Mouse (Mus musculus) layer of hippocampus, adult 11-12 months (tissue): ENCODE measurements around the gene Borcs5.
A peak's percentile ranks its signal among the peaks of the same experiment; 100 is the strongest.

Experiments
- DNase-seq: peaks from one replicate; pipeline ENCODE4 v3.0.0; 2022; ENCODE audit warnings: low spot score

The Borcs5 gene

DNA sequence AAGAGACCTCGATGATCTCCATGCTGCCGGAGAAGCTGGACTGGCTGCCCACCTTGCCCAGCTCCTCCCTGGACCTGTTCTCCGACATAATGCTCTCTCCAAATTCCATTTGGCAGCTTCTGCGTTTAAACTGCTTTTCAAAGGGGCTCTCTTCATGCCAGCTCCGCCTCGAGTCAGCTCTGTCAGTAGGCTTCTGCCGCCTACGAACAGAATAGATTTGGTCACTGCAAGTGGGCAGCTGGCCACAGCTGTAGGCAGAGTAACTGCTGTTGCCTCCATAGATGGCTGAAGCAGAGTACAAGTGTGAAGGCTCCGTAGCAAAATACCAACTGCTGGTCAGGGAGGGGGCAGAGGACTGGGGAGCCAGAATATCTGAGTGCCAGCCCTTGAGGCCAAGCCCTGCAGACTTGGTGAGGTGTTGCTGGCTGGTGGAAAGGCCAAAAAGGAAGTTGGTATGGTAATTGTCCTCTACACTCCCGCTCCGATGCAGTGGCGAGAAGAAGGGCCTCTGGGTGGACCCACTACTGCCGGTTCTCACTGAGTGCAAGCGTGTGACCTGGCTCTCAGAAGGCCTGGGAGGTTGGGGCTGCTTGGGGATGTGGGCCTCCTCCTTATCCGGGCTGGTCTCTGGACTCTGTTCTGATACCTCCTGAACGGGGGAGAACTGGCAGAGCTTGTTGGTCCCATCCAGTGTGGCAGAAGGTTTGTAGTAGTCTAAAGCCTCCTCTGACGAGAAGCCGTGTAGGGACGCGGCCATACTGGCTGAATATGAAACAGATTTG, 78.8 kb downstream of the Borcs5 start:
- DNase-seq = peak; percentile 29

DNA sequence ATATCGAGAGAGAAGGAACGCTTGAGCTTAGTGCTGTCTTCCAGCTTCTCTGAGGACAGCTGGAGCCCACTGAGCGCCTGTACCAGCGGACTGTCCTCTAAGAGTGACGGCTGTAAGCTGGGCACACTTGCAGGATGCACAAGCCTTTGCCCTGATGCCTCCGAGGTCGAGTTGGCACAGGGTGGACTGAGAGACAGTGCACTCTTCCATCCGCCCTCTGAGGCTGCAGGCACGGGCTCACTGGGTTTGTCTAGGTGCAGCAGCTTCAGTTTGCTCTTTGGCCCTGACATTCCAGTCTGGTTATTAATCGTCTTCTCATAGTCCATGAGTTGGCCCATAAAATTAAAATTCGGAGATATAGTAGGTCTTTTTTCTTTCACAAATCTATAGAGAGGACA, 79.4 kb downstream of the Borcs5 start:
- no peak for DNase-seq

DNA sequence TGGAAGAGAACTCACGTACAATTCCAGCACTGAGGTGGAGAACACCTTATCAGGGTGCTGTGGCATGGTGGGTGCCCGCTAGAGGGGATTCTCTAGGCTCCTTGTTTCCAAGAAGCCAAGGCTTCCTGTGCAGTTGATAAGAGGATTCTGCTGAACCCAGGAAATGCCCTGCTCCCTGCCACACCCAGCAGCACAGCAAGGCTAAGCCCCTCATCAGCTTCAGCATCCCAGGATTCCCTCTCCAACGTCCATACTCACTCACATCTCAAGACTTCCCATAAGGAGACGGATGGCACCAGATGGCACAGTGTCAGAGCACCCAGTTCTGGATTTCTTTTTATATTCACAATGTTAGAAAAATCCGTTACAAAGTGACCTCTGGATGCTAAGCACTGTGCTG, 79.8 kb downstream of the Borcs5 start:
- no peak for DNase-seq

DNA sequence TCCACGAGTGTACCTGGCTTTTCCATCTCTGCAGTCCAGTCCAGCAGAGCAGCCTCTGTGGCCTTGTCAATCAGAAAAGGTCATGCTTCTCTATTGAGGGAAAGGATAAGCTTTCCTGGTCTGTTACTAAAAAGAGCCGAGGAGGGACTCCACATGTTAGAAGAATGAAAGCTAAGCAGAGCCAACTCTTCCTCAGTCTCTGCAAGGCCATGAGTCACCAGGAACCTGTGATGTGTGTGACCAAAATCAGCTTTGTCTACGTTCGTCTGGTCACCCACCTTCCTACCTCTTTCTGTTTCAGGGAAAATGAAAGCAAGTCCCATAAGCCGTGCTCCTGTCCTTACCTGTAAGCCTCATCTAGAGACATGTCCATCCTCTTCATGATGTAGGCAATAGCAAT, 80.8 kb downstream of the Borcs5 start:
- DNase-seq = no peak

DNA sequence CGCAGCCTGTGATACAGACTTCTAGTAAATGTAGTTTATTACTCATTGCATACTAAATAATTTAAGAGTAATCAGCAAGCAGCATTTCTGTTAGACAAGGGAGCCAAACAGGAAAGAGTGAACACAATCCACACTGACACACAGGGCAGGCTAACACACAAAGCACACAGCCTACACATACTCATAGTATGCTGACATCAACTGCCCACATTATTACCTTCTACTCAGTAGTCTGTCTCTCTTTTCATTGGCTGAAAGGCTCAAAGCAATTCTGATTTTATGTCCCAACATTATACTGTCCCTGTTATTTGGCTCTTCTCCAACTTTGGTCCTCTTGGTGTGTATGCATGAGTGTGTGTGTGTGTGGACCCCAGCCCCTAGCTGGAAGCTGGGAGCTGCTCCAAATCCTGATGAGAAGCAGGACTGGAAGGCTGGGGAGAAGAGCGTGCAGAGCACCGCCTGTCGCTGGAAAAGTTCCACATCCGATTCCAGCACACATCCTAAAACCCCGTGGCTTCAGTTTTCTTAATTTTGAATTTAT, 82.5 kb downstream of the Borcs5 start:
- no peak for DNase-seq

DNA sequence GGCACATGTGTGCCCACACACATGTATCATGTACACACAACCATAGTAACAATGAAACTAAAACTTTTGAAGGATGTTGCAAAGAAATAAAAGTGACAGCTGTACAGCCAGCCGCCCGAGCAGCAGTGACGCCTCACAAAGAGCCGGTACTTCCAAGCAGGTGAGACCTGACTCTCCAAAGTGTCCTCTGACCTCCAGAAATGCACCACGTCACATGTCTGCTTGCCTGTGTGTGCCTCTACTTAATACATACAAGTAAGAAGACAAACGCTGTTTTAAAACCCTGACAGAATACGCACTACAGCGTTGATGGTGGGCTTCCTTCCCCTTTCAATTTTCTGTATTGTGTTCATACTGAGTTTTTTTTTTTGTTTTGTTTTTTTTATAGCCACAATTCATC, 83.6 kb downstream of the Borcs5 start:
- DNase-seq = no peak

DNA sequence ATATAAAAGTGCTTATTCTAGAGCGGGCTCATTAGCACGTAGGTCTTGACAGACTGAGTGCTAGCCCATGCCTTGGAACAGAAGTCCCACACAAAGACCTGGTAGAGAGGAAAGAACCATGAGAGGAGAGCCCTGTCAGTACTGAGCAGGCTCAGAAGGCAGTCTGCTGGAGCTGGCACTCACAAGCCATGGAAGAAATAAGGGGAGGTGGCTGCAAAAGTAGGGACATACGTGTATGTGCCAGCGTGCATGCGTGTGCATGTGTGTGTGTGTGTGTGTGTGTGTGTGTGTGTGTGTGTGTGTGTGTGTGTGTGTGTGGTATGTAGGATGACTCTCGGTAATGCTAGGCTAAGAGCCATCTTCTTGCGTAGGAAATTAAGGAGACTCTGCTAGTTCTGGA, 84.0 kb downstream of the Borcs5 start:
- no peak for DNase-seq

DNA sequence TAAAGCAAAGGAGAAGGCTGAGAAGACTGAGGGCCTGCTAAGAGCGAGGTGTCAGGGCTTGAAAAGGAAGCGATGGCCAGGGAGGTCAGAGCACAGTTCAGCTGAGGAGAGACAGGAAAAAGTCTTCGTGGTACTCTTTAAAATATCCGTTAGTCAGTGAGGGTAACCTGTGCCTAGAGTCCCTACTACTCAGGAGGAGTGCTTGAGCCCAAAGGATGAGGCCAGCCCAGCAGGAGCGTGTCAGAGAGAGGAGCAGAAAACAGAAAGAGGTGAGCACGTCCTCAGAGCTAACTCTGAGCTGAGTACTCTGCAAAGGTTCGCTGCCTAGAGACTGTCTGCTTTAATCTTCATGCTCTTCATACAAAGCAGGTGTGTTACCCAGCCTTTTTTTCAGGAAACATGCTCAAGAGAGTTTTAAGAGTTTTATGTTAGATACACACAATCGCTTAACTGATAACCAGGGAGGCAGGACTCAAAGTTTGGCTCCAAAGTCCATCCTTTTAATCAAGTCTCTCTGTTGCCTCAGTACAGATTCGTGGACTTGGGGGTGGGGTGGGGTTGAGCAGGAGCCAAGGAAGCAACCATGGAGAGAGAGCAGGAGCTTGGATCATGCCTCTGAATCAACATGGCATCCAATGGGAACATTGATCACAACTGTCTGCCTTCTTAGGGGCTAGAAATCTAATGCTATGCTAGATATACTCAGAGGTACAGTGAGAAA, 84.7 kb downstream of the Borcs5 start:
- DNase-seq = no peak

DNA sequence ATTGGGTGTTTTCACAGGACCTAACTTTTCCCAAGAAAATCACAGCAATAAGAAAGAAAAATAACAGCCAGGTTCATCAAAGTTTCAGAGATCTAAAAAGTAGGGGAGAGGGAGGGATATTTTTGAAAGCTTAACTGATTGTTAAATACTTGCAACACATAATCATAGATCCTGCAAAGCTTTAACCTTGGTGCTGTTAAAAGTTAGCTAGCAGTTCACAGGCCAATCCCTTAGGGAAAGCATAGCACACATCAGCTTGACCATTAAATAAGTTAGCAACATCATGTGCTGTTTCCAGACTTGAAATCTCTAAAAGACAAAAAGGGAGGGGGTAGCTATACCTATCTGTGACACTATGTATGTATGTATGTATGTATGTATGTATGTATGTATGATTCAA, 86.1 kb downstream of the Borcs5 start:
- DNase-seq = no peak

DNA sequence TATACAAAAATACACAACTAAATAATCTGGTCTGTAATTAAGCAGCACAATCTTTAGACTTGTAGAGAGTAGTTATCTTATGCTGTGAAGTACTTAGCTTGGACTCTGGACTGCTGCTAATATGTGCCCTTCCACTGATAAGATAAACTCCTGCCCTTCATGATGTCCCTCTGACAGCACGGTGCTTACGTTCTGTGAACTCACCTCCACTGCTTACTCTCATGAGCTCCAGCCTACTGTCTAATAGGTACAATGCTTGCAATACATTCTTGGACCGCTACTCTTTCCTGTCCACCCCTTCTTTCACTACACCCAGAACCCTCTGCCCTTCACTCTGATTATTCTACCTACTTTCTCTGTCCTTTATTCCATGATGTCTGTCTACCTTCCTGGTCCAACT, 91.7 kb downstream of the Borcs5 start:
- no peak for DNase-seq

DNA sequence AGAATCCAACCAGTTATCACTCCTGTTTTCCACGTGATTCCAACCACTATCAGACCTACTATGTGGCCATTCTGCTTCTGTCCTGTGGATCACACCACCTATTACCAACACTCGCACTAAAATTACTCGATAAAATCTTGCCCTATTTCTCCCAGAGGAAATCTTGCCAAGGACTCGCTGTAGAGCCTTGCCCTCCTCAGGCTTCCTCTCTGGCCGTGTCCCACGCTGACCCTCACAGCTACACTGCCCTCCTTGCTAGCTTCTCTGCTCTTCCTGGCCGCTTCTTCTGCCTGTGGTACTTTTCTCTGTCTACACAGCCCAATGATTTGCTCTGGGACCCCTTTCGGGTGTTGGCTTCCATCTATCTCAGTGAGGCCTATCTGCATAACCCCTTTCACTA, 93.5 kb downstream of the Borcs5 start:
- no peak for DNase-seq

DNA sequence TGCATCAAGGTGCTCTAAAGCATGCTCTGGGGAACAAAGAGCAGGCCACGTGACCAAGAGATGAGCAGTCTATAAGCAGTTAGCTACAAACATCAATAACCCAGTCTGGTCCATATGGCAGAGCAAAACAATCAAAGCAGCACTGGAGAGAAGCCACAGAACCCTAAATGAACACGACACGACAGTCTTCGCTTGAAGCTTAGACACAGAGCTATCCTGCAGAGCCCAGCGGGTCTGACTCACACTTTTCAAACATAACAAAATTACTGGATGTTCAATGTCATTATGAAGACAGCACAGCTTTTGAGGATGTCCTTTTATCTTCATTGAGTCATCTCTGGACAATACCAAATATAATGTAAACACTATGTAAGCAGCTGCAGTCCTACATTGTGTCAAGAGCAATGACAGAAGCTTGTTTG, 94.5 kb downstream of the Borcs5 start:
- no peak for DNase-seq

DNA sequence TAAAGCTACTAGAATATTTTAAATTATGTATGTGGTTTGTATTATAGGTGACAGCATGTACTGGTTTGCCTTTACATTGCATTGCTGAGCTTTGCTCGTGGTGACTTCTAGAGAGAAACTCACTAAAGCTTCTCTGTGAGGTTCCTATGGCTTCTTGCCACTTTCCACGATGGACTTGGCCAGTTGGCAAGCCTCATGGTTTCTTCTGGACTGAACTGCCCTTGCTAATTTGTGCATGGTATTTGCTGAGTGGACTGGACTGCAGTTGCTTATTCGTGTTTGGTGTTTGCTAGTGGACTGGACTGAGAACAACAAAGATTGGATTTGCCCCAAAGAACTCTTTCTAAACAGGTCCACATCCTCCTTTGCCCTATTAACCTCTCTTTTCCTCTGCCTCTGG, 97.5 kb downstream of the Borcs5 start:
- no peak for DNase-seq

DNA sequence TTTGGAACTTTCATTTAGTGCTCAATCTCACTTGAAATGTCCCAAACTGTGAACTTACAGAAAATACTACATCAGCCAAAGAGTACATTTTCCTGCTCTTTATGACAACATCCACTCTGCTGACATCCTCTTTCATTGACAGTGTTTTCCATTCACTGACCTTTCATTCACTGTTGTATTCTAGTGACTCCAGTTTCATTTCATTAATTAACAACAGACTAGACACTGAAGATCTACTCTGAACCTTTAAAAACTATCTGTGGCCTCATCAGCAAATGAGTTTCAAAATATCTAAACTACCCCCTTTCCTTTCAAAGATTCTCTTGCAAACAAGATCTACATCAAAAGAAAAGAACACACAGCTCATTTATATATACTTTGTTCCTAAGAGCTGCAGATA, 104.3 kb downstream of the Borcs5 start:
- DNase-seq = no peak

DNA sequence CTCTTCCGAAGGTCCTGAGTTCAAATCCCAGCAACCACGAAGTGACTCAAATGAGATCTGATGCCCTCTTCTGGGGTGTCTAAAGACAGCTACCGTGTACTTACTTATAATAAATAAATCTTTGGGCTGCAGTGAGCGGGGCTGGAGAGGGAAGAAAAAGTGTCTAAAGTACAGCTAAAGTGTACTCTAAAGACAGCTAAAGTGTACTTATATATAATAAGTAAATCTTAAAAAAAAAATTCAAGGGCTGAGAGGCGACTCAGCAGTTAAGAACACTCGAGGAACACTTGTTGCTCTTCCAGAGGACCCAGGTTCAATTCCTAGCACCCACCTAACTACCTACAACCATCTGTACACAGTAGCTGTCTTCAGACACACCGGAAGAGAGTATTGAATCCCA, 106.6 kb downstream of the Borcs5 start:
- no peak for DNase-seq

DNA sequence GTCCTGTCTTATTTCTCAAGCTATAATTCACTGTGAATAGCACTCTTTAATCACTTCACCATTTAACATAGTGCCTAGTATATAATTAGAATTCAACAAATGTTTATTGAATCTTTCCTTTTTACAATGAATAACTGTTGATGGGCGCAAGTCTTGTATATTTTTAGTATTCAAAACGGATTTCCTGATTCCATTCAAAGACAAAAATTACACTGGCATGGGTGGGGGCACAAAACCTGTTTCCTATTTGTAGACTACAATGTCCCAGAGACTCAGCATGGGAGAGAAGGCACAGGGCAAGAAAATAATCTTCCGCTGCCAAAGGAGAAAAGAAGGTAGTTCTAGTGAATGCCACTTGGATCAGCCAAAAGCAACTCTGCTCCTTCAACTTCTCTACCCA, 108.8 kb downstream of the Borcs5 start:
- DNase-seq = no peak

DNA sequence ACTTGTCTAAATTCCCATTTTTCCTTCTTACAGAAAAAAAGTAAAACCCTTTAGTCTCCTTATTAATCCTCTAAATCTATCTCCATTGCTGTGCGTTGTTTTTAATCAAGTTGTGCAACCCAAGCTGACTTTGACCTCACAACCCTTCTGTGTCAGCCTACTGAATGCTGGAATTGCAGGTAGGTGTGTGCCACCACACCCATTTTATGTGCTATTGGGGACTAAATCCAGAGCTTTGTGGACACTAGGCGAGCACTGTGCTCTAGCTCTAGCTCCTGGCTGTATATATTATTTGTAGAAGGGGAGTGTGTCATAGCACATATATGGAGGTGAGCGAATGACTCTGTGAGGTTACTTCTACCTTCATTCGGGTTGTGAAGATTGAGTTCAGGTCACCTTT, 111.8 kb downstream of the Borcs5 start:
- no peak for DNase-seq

DNA sequence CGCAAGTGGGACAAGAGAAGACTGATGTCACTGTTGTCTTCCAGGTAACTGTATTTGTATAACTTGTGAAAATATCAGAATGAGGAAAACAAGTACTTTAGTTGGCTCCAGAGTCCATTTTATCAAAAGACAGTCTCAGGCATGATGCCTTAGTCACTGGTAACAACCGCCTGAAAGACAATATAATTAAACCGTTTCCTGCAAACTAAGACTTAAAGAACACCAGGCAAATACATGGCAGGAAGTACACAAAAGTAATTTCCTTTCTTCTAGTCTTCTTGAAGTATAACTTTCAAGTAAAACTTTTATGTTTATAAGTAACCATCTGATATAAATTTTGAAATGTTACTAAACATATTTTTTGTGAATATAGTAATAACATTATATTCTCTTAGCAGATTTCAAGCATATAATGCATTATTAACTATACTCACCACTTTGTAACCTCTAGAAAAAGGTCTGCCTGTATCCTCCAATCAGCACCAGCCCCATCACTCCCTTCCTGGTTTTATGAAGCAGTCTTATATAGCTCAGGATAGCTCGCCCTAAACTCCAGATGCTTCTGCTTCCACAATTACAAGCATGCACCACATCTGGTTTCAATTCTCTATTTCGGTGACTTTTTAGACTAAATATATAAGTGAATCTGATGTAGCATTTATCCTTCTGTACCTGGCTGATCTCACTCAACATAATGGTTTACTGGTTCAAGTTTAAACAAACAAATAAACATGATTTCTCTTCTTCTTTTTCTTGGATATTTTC, 112.8 kb downstream of the Borcs5 start:
- DNase-seq = no peak

DNA sequence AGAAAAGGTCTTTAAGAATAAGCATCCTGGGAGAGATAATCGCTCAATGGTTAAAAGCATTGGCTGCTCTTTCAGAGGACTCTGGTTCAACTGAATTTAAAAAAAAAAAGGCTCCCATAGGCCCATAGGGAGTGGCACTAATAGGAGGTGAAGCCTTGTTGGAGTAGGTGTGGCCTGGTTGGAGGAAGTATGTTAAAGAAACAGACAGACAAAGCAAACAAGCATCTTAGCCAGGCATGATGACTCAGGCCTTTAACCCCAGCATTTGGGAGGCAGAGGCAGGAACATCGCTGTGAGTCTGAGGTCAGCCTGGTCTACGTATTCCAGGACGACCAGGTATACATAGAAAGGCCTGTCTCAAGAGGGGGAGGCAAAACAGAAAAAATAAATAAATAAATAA, 114.1 kb downstream of the Borcs5 start:
- DNase-seq = no peak

DNA sequence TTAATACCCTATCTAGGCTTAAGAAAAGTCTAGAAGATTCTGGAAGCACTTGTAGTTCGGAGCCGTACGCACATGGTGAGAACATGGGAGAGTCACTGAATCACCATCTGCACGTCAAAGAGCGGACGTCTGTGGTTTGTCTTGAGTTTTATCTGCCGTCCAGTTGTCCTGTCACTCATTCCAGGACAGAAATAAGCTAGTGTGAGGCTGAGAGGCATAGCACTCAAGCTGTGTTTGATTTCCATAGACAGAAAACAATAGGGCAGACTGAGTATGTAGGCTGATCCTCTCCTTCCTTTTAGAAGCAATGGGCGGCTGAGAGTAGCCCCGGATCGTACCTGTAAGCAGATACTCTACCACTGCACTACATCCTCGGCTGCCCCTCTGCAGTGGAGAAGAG, 114.5 kb downstream of the Borcs5 start:
- DNase-seq = no peak

DNA sequence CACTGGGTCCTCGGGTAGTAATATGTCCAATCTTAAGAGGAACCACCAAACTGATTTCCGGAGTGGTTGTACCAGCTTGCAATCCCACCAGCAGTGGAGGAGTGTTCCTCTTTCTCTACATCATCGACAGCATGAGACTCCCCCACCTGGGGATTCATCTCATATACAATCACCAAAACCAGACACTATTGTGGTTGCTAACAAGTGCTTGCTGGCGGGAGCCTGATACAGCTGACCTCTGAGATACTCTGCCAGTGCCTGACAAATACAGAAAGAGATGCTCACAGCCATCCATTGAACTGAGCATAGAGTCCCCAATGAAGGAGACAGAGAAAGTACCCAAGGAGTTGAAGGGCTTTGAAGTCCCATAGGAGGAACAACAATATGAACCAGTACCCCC, 116.7 kb downstream of the Borcs5 start:
- DNase-seq = no peak
